Mouse (Mus musculus) CH12F3 (cell line): ENCODE data around the gene Ampd2.

Source experiments
- in situ Hi-C: fragments of 300-500 bp; cut with MboI; formaldehyde crosslinking; loops from 2 replicates; pipeline ENCODE4 v1.14.3; 2020; ENCODE audit warnings: low sequenced_read_pairs

Ampd2 gene

GRCm38 (mm10) chr3:108070295-108071293 lies 15.9 kb downstream of the Ampd2 start:
- in situ Hi-C loops, result no loop called here

DNA sequence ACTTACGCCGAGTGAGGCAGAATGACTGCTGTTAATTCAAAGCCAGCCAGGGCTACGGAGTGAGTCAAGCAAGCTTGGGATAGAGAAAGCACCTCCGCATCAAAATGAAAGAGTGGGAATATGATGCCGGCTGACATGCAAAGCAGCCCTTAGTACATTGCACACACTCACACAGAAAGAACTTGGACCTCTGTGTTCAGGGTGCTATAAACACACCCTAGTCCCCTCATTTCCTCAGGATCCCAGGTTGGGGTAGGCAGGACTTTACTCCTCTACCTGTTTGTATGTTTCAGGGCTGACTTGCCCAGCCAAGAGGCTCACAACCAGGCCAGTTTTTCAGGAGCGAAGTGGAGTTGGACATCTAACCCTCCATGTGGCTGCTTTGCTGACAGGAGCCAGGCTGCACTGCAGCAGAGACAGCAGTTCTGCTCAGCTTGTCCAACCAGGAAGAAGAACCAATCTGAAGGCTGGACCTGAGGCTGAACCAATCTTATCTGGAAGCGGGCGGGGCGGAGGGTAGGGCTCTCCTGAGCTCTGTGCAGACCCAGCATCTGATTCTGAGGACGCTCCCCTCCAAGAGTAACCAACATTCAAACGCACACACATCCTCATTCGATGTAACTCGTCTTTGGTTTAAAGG lies 17.1 kb downstream of the Ampd2 start:
- in situ Hi-C loops, result no loop called here

DNA sequence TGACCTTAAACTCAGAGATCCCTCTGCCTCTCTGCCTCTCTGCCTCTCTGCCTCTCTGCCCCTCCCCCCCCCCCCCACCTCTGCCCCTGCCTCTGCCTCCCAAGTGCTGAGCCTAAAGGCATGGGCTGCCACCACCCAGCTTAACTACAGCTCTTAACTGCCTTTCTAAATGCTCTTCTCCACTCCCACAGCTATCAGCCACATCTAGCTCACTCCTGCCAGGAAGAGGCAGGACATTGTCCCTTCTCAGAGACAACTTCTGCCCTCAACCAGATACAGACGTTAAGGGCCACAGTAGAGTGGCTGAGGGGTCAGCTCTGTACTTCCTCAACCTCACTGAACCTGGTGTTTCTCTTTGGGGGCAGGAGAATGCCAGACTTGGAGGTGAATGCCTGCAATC lies 17.6 kb downstream of the Ampd2 start:
- in situ Hi-C loops, result no loop called here

GRCm38 (mm10) chr3:108067370-108067934 lies 19.0 kb downstream of the Ampd2 start:
- in situ Hi-C loops, result no loop called here

DNA sequence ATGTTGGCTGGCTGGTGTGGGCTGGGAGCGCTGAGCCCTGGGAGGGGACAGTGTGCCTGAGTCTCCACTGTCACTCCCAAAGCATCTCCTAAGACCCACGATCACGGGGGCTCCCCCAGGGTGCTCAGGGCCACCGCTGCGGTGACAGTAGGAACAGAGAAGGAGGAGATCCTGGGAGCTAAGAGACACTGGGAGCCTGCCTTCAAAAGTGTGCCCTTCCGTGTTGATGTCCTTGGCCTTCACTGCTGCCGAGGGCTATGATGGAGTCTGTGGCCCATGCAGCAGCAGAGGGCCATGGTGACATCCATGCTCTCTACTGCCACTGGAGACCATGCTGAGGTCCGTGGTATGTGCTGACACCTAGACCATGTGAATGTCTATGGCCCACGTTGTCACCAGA lies 20.9 kb downstream of the Ampd2 start:
- in situ Hi-C loops, result no loop called here

DNA sequence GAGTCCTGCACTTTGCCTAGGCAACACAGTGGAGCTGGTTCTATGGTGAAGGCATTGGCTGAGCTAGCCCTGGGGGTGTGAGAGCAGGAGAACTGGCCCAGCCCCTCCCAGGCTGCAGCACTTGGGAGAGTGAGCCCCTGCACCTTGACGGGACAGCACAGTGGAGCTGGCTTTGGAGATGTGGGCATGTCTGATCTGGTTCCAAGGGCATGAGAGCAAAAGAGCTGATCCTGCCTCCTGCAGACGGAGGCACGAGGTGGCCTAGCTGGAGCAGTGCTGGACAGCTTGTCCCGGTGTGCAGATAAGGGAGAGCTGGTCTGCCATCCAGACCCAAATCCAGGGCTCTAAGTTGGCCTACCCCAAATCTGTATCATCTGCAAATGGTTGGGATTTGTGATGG lies 21.8 kb downstream of the Ampd2 start:
- in situ Hi-C loops, result no loop called here

DNA sequence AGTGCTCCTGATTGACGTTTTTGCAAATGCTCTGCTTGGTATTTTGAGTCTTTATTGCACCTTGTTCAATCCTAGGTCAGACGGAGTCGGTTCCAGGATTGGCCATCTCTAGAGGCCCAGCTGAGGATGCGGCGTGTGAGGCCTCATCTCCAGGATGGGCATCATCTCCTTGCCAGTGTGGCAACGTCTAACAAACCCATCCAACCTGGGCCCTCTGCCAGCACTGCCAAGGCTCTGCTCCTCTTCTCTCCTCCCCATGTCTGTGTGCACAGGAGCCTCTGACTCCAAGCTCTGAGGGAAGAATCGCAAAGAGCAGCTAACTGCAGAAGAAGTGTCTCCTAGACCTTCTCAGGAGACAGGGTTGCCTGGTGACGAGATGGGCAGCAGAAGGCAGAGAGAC lies 23.8 kb downstream of the Ampd2 start:
- in situ Hi-C loops, result no loop called here

- in situ Hi-C loops, result no loop called here
Measured at GRCm38 (mm10) chr3:108061420-108061819, 25.0 kb downstream of the Ampd2 start.

- in situ Hi-C loops, result no loop called here
Measured at GRCm38 (mm10) chr3:108050493-108050892, 36.0 kb downstream of the Ampd2 start.

- in situ Hi-C loops, result no loop called here
Measured at GRCm38 (mm10) chr3:108048306-108048705, 38.1 kb downstream of the Ampd2 start.

- in situ Hi-C loops, result no loop called here
Measured at GRCm38 (mm10) chr3:108046944-108047655, 39.4 kb downstream of the Ampd2 start.

DNA sequence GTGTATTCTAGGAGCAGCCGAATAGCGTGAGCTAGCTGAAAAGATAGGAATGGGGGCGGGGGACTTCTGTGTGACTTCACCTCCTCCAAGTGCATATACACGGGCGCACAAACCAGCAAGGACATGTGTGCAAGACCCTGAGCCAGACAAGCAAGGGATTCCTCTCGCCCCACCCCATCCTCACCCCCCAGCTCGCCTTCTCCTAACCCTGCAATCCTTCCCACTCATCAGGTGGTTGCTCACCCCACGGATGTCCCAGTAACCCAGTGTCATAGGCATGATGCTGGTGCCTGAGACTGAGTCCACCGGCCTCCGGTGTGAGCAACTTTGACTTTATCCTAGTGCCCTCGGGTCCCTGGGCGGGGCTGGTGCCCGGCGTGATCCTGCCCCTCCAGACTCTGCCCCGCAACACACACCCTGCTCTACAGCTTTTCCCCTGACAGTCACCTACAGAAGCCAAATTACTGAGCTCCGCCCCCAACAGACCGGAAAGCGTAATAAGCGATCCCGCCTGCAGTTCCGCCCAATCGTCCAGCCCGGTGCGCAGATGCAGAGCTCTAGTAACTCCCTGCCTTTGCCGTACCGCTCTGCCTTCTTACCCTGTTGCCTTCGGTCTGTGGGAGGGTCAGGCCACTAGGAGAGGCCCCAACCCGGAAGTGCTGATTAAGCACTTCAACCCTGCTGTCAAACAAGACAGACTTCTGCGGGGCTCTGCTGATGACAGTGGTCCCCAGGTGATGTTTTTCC lies 41.9 kb downstream of the Ampd2 start, which contains the start of gene Gstm4:
Gene Gstm4 (minus strand): TSS at position 501 of the 747 bp plus-strand sequence.
- in situ Hi-C loops, result no loop called here

- in situ Hi-C loops, result no loop called here
Measured at GRCm38 (mm10) chr3:108033156-108033555, 53.3 kb downstream of the Ampd2 start.

- in situ Hi-C loops, result no loop called here
Measured at GRCm38 (mm10) chr3:108032113-108032512, 54.3 kb downstream of the Ampd2 start.

DNA sequence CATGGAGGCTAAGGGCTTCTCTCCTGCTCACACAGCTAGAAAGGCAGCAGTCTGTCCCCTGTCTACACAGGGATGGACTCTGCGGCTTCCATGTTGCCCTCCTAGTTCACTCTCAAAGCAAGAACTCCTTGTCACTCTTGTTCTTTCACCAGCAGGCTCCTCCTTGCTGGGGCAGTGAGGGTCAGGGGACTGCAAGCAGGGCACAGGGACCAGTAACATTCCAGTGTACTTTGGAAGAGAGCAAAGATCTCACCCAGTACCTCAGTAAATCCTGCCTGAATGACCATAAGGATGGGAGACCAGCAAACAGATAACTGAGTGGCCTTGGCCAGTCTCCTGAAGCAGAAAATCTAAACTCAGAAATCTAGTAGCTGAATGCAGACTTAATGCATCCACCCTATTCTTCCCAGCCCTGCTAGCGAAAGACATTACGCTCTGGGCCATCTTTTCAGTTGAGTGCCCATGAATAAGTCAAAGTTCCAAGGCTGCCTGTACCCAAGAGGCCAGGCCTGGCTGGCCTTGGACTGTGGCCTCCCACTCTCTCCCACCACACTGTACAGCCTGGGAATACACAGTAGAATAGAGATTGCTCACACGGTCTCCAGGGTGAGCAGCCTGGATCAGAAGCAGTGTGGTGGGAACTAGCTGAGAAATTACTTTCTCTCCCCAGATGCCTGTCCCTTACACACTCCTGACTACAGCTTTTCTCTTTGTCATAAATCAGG lies 57.6 kb downstream of the Ampd2 start:
- in situ Hi-C loops, result no loop called here

- in situ Hi-C loops, result no loop called here
Measured at GRCm38 (mm10) chr3:108026597-108026996, 59.9 kb downstream of the Ampd2 start.

DNA sequence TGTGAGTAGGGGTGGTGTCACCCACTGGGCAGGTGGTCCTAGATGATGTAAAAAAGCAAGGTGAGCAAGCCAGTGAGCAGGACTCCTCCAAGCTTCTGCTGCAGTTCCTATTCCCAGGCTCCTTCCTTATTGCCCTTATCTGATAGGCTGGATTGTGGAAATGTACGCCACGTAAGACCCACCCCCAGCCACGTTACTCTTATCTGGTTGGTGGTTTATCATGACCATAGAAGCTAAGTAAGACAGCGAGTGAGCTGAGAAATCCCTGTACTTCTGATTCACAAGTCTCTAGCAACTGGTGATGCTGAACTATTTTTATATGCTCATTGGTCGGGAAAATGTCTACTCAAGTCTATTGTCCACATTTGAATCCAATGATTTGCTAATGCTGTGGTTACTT lies 60.4 kb downstream of the Ampd2 start:
- in situ Hi-C loops, result no loop called here

- in situ Hi-C loops, result no loop called here
Measured at GRCm38 (mm10) chr3:108025318-108025717, 61.1 kb downstream of the Ampd2 start.
